Comparison of ENCODE assay signal across 27 mouse cellular contexts in the genomic region with DNA sequence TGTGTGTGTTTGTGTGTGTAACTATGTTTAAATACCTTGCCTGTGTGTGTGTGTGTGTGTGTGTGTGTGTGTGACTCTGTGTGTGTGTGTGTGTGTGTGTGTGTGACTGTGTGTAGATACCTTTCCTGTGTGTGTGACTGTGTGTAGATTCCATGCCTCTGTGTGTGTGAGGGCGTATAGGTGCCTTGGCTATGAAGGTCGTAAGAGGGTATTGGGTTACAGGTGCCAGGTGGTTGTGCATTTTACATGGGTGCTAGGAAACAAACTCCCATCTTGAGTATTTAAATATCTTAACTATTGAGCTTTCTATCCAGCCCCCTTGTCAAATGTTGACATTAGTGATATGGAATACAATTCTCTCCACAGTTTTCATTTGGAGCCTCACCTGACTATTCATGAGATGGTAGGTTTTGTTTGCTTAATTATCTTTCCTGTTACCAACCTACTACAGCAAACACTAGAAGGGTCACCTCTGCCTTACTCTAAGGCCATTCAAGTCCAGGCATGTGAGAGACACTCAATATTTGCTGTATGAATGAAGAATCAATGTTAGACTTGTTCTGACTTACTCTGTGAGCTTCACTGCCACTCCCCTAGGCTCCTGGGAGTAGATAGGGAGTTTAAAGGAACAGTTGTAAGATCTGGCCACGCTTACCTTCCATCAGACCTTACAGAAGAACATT.
DNase-seq lines count a peak whose midpoint lies in the region; ATAC-seq and TF ChIP-seq lines count a peak whose summit lies in the region.
"Had no signal": no experiment of that assay in that cellular context is flagged by ENCODE, and none has a peak within 500 bp of the region (broad histone marks: within the 10 kb centered on the region; RNA-seq: fewer than 3 reads in every experiment).

No protein-coding gene starts in this region.

- H3K36me3 ChIP-seq in stomach, postnatal 0 days (ENCODE audit: control insufficient read depth, insufficient read depth, low read length): no peaks in the 10 kb centered on the region
- no peaks in the 10 kb centered on the region for H3K36me3 ChIP-seq in midbrain, embryonic 15.5 days (replicated peaks)
- H3K36me3 ChIP-seq: embryonic facial prominence, embryonic 13.5 days; forebrain, embryonic 10.5 days; G1E; hindbrain, embryonic 10.5 days; hindbrain, embryonic 13.5 days had no signal

- H3K4me3 ChIP-seq in stomach, postnatal 0 days (ENCODE audit: low read depth, low read length): no peak overlapping the region
- H3K4me3 ChIP-seq in midbrain, embryonic 15.5 days: no peak overlapping the region
- H3K4me3 ChIP-seq: embryonic facial prominence, embryonic 13.5 days; forebrain, embryonic 10.5 days; forebrain, embryonic 13.5 days; hindbrain, embryonic 10.5 days; hindbrain, embryonic 13.5 days had no signal

- 51% methylated on average over 3 of the region's 3 CpGs for WGBS in stomach, postnatal 0 days
- 92% methylated on average over 3 of the region's 3 CpGs for WGBS in midbrain, embryonic 15.5 days

- peak; percentile 59 for DNase-seq in heart, adult 11 months
- no peak for DNase-seq in heart, postnatal 14 days
- peak; percentile 5 for DNase-seq in lung, postnatal 25 days (ENCODE audit: low spot score)
- DNase-seq in lung, postnatal 36 days: no peak
- peak; percentile 9 to 18 for DNase-seq in urinary bladder, postnatal 36 days (ENCODE audit: low spot score in 2 of 2)
- no peak for DNase-seq in urinary bladder, postnatal 10 days (ENCODE audit: low spot score)
- DNase-seq in stomach, postnatal 0 days (ENCODE audit: low spot score): peak; percentile 53
- DNase-seq: adrenal gland, postnatal 36 days; B cell, adult 2 months; cerebellum, adult 18-20 months; cerebellum, adult 9-11 months; cerebellum, postnatal 25 days; gastrocnemius, postnatal 10 days; gastrocnemius, postnatal 36 days; heart, postnatal 36 days had no signal

- H3K4me2 ChIP-seq in stomach, postnatal 0 days (replicated peaks; ENCODE audit: low read depth): no peak overlapping the region
- H3K4me2 ChIP-seq in midbrain, embryonic 15.5 days: no peak overlapping the region
- H3K4me2 ChIP-seq: embryonic facial prominence, embryonic 13.5 days; forebrain, embryonic 13.5 days; heart, embryonic 11.5 days; hindbrain, embryonic 13.5 days had no signal

- intact Hi-C loops in heart, postnatal 14 days (cut with DNase I): no loop called here

- no peaks in the 10 kb centered on the region for H3K4me1 ChIP-seq in stomach, postnatal 0 days (replicated peaks; ENCODE audit: control insufficient read depth, insufficient read depth)
- no peaks in the 10 kb centered on the region for H3K4me1 ChIP-seq in midbrain, embryonic 15.5 days
- H3K4me1 ChIP-seq: forebrain, embryonic 10.5 days; hindbrain, embryonic 10.5 days; hindbrain, embryonic 13.5 days had no signal

- peak; percentile 96 for ATAC-seq in stomach, postnatal 0 days (ENCODE audit: low FRiP score, low TSS enrichment)
- ATAC-seq in midbrain, embryonic 15.5 days (replicated peaks): no peak
- ATAC-seq: forebrain, embryonic 13.5 days; forebrain, embryonic 16.5 days; hindbrain, embryonic 16.5 days; Patski had no signal

- TF ChIP-seq CTCF in stomach, postnatal 0 days (IDR thresholded peaks at IDR 0.05; ENCODE audit: low read depth): no peak

- H3K9me3 ChIP-seq in stomach, postnatal 0 days (ENCODE audit: control insufficient read depth, low read length): no peaks in the 10 kb centered on the region
- H3K9me3 ChIP-seq in midbrain, embryonic 15.5 days: no peaks in the 10 kb centered on the region
- H3K9me3 ChIP-seq: forebrain, embryonic 10.5 days; forebrain, embryonic 13.5 days; hindbrain, embryonic 10.5 days; hindbrain, embryonic 13.5 days had no signal

- no peaks in the 10 kb centered on the region for H3K27me3 ChIP-seq in stomach, postnatal 0 days (ENCODE audit: control insufficient read depth, insufficient read depth, low read length)
- no peaks in the 10 kb centered on the region for H3K27me3 ChIP-seq in midbrain, embryonic 15.5 days (replicated peaks)
- H3K27me3 ChIP-seq: CH12.LX; embryonic facial prominence, embryonic 13.5 days; forebrain, embryonic 13.5 days; hindbrain, embryonic 13.5 days; Patski had no signal

- H3K27ac ChIP-seq in stomach, postnatal 0 days (replicated peaks): peak overlapping the region; percentile 67
- H3K27ac ChIP-seq in midbrain, embryonic 15.5 days: no peak overlapping the region
- H3K27ac ChIP-seq: embryonic facial prominence, embryonic 13.5 days; forebrain, embryonic 10.5 days; forebrain, embryonic 13.5 days; hindbrain, embryonic 10.5 days; hindbrain, embryonic 13.5 days had no signal

- TF ChIP-seq EP300 in stomach, postnatal 0 days (optimal IDR thresholded peaks at IDR 0.05): peak; percentile 45

- H3K9ac ChIP-seq in stomach, postnatal 0 days (ENCODE audit: low read length): no peak overlapping the region
- H3K9ac ChIP-seq in midbrain, embryonic 15.5 days: no peak overlapping the region
- H3K9ac ChIP-seq: embryonic facial prominence, embryonic 13.5 days; forebrain, embryonic 13.5 days; hindbrain, embryonic 13.5 days had no signal

Comparison
In these comparisons a context has a peak if more than half of its experiments do, and no peak if none do; other contexts are left out.
1. DNase-seq: peak in heart, adult 11 months (single experiment), lung, postnatal 25 days (single experiment), urinary bladder, postnatal 36 days (2 of 2) and stomach, postnatal 0 days (single experiment); none in heart, postnatal 14 days (0 of 2), lung, postnatal 36 days (single experiment) and urinary bladder, postnatal 10 days (single experiment).